Mouse (Mus musculus): ENCODE data around the gene Etfdh. TPM values are rescaled to one million over a fixed set of nuclear protein-coding genes. Genes with fewer than 3 reads are reported as not detected.

The Etfdh gene
- polyA plus RNA-seq, 1 experiment = 17.8 TPM

DNA sequence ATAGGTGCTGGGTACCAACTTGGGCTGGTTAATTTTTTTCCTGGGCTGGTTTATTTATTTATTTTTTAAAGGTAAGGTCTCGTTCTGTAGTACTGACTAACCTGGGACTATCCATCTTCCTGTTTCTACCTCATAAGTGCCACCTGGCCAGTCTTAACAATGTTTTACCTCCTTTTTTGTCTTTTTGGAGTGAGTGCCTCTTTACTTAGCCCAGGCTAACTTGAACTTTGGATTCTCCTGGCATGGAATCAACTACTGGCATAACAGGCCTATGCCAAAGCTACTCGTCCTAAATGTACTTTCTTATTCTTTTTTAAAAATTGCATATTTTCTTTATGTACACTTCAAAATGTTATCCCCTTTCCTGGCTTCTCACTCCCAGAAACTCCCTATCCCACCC, 39.6 kb downstream of the Etfdh start:
- TF ChIP-seq CTCF (IDR thresholded peaks at IDR 0.05; ENCODE audit: control insufficient read depth, insufficient read depth, insufficient read length) (no peak), FOSL1 (IDR thresholded peaks at IDR 0.05; ENCODE audit: insufficient read depth, low read length, poor library complexity, severe bottlenecking) (no peak), MYOG (IDR thresholded peaks at IDR 0.05; ENCODE audit: control insufficient read depth, extremely low read depth, insufficient read length) (no peak), MYOD1 (IDR thresholded peaks at IDR 0.05; ENCODE audit: control insufficient read depth, insufficient read length, low read depth) (no peak), MAX (IDR thresholded peaks at IDR 0.05) (no peak), USF1 (IDR thresholded peaks at IDR 0.05; ENCODE audit: low read depth) (no peak), CEBPB (IDR thresholded peaks at IDR 0.05; ENCODE audit: low read depth) (no peak)
- Histone ChIP-seq H3K79me2 (ENCODE audit: control insufficient read depth, insufficient read depth) (peaks cover 40% of the 10 kb centered on the region), H3K4me3 (ENCODE audit: insufficient read depth, poor library complexity, severe bottlenecking) (no peak overlapping the region), H3K36me3 (ENCODE audit: control insufficient read depth, insufficient read depth) (peaks cover 19% of the 10 kb centered on the region), H3K79me3 (ENCODE audit: low read depth) (peaks cover 30% of the 10 kb centered on the region), H3K27me3 (ENCODE audit: control insufficient read depth, insufficient read depth, insufficient read length) (no peaks in the 10 kb centered on the region), H3ac (ENCODE audit: control insufficient read depth, insufficient read length, low read depth) (no peak overlapping the region)

DNA sequence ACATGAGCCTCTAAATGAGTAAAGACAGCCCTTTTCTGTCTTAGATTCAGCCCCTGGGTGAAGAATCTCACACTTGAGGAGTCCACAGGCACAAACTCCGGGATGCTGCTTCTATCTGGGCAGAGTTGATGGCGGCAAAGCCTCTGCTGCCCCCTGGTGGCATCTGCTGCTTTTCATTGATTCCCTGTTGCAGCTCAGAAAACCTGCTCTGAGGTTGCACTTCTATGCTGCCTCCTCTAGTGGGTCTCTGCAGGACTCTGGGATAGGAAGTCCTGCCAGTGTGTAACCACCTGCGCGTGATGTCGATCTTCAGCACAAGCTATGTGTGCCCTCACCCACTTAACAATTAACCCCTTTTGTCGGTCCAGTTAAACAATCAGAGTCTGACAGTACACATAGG, 42.5 kb downstream of the Etfdh start:
- no peaks in the 10 kb centered on the region for H3K27me3 ChIP-seq (ENCODE audit: control insufficient read depth, insufficient read depth, insufficient read length)
- H3K79me2 ChIP-seq (ENCODE audit: control insufficient read depth, insufficient read depth) = peaks cover 12% of the 10 kb centered on the region
- TF ChIP-seq MAX (IDR thresholded peaks at IDR 0.05) (peak; percentile 14), MYOG (IDR thresholded peaks at IDR 0.05; ENCODE audit: control insufficient read depth, extremely low read depth, insufficient read length) (no peak), MYOD1 (IDR thresholded peaks at IDR 0.05; ENCODE audit: control insufficient read depth, insufficient read length, low read depth) (no peak), CTCF (IDR thresholded peaks at IDR 0.05; ENCODE audit: control insufficient read depth, insufficient read depth, insufficient read length) (peak; percentile 79), FOSL1 (IDR thresholded peaks at IDR 0.05; ENCODE audit: insufficient read depth, low read length, poor library complexity, severe bottlenecking) (no peak), USF1 (IDR thresholded peaks at IDR 0.05; ENCODE audit: low read depth) (no peak), CEBPB (IDR thresholded peaks at IDR 0.05; ENCODE audit: low read depth) (no peak)
- H3K36me3 ChIP-seq (ENCODE audit: control insufficient read depth, insufficient read depth) = no peaks in the 10 kb centered on the region
- no peak overlapping the region for H3K4me3 ChIP-seq (ENCODE audit: insufficient read depth, poor library complexity, severe bottlenecking)
- H3K79me3 ChIP-seq (ENCODE audit: low read depth) = peaks cover 5% of the 10 kb centered on the region
- no peak overlapping the region for H3ac ChIP-seq (ENCODE audit: control insufficient read depth, insufficient read length, low read depth)

DNA sequence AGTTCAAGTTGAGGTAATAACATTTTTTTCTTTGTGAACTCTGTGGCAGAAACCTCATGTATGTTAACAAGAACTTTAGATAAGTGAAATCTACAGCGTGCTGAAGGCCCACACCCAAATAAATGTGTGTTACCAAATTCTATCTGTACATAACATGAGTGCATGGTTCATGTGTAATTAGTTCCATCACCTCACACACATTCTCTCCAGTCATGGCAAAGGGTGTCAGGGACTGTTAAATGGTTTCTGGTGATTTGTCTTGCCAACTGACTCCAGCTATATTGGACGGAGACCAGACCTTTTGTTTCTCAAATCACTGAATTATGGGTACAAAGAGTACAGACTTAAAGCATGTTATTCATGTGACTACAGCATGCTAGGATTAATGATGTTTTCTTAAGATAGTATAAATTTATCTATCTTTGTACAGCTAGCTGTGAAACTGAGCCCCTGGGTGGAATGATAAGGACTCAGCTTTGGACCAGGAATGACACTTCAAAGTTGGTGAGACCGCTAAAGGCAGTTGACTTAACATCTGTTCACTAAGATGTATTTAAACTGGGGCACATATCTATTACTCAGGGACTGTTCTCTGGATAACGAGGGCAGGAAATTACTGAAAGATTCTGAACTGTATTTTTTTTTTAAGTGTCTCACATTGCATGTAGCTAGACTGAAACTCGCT, 49.3 kb downstream of the Etfdh start:
- Histone ChIP-seq H3K4me3 (ENCODE audit: insufficient read depth, poor library complexity, severe bottlenecking) (no peak overlapping the region), H3K27me3 (ENCODE audit: control insufficient read depth, insufficient read depth, insufficient read length) (no peaks in the 10 kb centered on the region), H3K36me3 (ENCODE audit: control insufficient read depth, insufficient read depth) (no peaks in the 10 kb centered on the region), H3ac (ENCODE audit: control insufficient read depth, insufficient read length, low read depth) (no peak overlapping the region), H3K79me2 (ENCODE audit: control insufficient read depth, insufficient read depth) (no peaks in the 10 kb centered on the region), H3K79me3 (ENCODE audit: low read depth) (no peaks in the 10 kb centered on the region)
- no peak for TF ChIP-seq MYOG (IDR thresholded peaks at IDR 0.05; ENCODE audit: control insufficient read depth, extremely low read depth, insufficient read length)
- no peak for TF ChIP-seq FOSL1 (IDR thresholded peaks at IDR 0.05; ENCODE audit: insufficient read depth, low read length, poor library complexity, severe bottlenecking)
- TF ChIP-seq MAX (IDR thresholded peaks at IDR 0.05) = no peak
- no peak for TF ChIP-seq CTCF (IDR thresholded peaks at IDR 0.05; ENCODE audit: control insufficient read depth, insufficient read depth, insufficient read length)
- no peak for TF ChIP-seq MYOD1 (IDR thresholded peaks at IDR 0.05; ENCODE audit: control insufficient read depth, insufficient read length, low read depth)
- TF ChIP-seq USF1 (IDR thresholded peaks at IDR 0.05; ENCODE audit: low read depth) = no peak
- TF ChIP-seq CEBPB (IDR thresholded peaks at IDR 0.05; ENCODE audit: low read depth) = no peak

DNA sequence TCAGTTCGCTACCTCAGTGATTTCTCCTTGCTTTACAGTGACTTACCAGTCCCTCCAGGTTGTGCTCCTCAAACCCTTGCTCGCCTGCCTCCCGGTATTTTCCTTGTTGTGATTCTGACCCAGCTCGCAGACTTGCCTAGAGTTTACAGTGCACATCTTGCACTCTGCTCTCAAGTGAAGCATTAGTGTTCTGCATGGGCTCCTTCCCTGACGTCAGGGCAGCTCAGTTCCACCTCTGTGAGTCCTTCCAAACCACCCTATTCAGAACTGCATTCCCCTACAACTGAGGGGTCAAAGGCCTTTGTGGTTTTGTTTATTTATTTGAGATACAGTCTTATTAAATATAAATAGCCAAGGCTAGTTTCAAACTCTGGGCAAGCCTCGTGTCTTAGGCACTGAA, 51.1 kb downstream of the Etfdh start:
- Histone ChIP-seq H3K79me3 (ENCODE audit: low read depth) (no peaks in the 10 kb centered on the region), H3K36me3 (ENCODE audit: control insufficient read depth, insufficient read depth) (no peaks in the 10 kb centered on the region), H3K27me3 (ENCODE audit: control insufficient read depth, insufficient read depth, insufficient read length) (no peaks in the 10 kb centered on the region), H3K79me2 (ENCODE audit: control insufficient read depth, insufficient read depth) (no peaks in the 10 kb centered on the region), H3ac (ENCODE audit: control insufficient read depth, insufficient read length, low read depth) (no peak overlapping the region), H3K4me3 (ENCODE audit: insufficient read depth, poor library complexity, severe bottlenecking) (no peak overlapping the region)
- TF ChIP-seq CTCF (IDR thresholded peaks at IDR 0.05; ENCODE audit: control insufficient read depth, insufficient read depth, insufficient read length) (no peak), MAX (IDR thresholded peaks at IDR 0.05) (no peak), FOSL1 (IDR thresholded peaks at IDR 0.05; ENCODE audit: insufficient read depth, low read length, poor library complexity, severe bottlenecking) (no peak), CEBPB (IDR thresholded peaks at IDR 0.05; ENCODE audit: low read depth) (no peak)

DNA sequence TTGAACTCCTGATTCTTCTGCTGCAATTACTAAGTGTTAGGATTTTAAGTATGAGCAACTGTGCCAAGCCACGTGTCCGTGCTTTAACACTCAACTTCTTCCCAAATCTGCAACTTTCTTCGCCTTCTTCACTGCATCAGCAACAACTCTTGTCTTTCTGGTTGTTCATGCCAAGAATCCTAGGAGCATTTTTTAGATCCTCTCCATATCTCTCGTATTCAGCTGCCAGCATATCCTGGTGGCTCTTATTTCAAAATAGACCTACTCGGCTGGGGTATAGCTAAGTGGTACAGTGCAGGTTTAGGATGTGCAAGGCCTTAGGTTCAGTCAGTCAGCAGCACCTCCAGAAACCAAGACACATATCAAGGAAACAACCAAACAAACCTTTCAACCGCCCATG, 51.7 kb downstream of the Etfdh start:
- Histone ChIP-seq H3K36me3 (ENCODE audit: control insufficient read depth, insufficient read depth) (no peaks in the 10 kb centered on the region), H3K79me2 (ENCODE audit: control insufficient read depth, insufficient read depth) (no peaks in the 10 kb centered on the region), H3K79me3 (ENCODE audit: low read depth) (no peaks in the 10 kb centered on the region), H3K4me3 (ENCODE audit: insufficient read depth, poor library complexity, severe bottlenecking) (no peak overlapping the region), H3ac (ENCODE audit: control insufficient read depth, insufficient read length, low read depth) (no peak overlapping the region), H3K27me3 (ENCODE audit: control insufficient read depth, insufficient read depth, insufficient read length) (no peaks in the 10 kb centered on the region)
- TF ChIP-seq MYOG (IDR thresholded peaks at IDR 0.05; ENCODE audit: control insufficient read depth, extremely low read depth, insufficient read length) = no peak
- TF ChIP-seq MAX (IDR thresholded peaks at IDR 0.05) = no peak
- no peak for TF ChIP-seq MYOD1 (IDR thresholded peaks at IDR 0.05; ENCODE audit: control insufficient read depth, insufficient read length, low read depth)
- no peak for TF ChIP-seq CTCF (IDR thresholded peaks at IDR 0.05; ENCODE audit: control insufficient read depth, insufficient read depth, insufficient read length)
- no peak for TF ChIP-seq FOSL1 (IDR thresholded peaks at IDR 0.05; ENCODE audit: insufficient read depth, low read length, poor library complexity, severe bottlenecking)
- TF ChIP-seq CEBPB (IDR thresholded peaks at IDR 0.05; ENCODE audit: low read depth) = no peak
- TF ChIP-seq USF1 (IDR thresholded peaks at IDR 0.05; ENCODE audit: low read depth) = no peak

DNA sequence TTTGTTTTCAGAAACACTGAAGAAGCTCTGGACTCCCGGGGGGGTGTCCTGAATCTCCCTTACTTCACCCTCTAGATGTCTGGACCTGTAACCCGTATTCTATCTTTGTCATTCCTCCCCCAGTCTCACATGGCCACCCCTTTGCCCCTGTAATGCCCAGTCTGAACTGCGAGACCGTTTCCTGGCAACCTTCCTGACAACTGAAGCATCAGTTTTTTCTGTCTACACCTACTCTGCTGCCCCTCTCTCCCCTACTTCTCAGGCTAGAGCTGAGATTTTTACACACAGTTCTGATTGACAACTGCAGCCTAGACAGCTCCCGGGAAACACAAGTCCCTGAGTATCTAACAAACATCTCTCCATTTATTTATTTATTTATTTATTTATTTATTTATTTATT, 52.4 kb downstream of the Etfdh start:
- no peaks in the 10 kb centered on the region for H3K79me3 ChIP-seq (ENCODE audit: low read depth)
- no peaks in the 10 kb centered on the region for H3K27me3 ChIP-seq (ENCODE audit: control insufficient read depth, insufficient read depth, insufficient read length)
- H3ac ChIP-seq (ENCODE audit: control insufficient read depth, insufficient read length, low read depth) = no peak overlapping the region
- H3K36me3 ChIP-seq (ENCODE audit: control insufficient read depth, insufficient read depth) = no peaks in the 10 kb centered on the region
- no peak overlapping the region for H3K4me3 ChIP-seq (ENCODE audit: insufficient read depth, poor library complexity, severe bottlenecking)
- TF ChIP-seq CTCF (IDR thresholded peaks at IDR 0.05; ENCODE audit: control insufficient read depth, insufficient read depth, insufficient read length) = no peak
- TF ChIP-seq MYOD1 (IDR thresholded peaks at IDR 0.05; ENCODE audit: control insufficient read depth, insufficient read length, low read depth) = no peak
- no peak for TF ChIP-seq MYOG (IDR thresholded peaks at IDR 0.05; ENCODE audit: control insufficient read depth, extremely low read depth, insufficient read length)
- TF ChIP-seq FOSL1 (IDR thresholded peaks at IDR 0.05; ENCODE audit: insufficient read depth, low read length, poor library complexity, severe bottlenecking) = no peak
- TF ChIP-seq CEBPB (IDR thresholded peaks at IDR 0.05; ENCODE audit: low read depth) = no peak
- no peak for TF ChIP-seq MAX (IDR thresholded peaks at IDR 0.05)
- no peak for TF ChIP-seq USF1 (IDR thresholded peaks at IDR 0.05; ENCODE audit: low read depth)
- H3K79me2 ChIP-seq (ENCODE audit: control insufficient read depth, insufficient read depth) = no peaks in the 10 kb centered on the region

All from C2C12 (cell line).